Mouse (Mus musculus) limb, embryonic 13.5 days (tissue): ENCODE data around the gene Olfr1414. TPM values are rescaled to one million over a fixed set of nuclear protein-coding genes. Genes with fewer than 3 reads are reported as not detected.
"Not testable (repeated sequence)": the region's sequence is repeated elsewhere in the genome, so short reads cannot be mapped to it uniquely, and the experiment has no call there.

Experiments used
- ATAC-seq: fragments of 200-750 bp; cut with Nextera tagmentation; 2 replicates; pipeline ENCODE4 v1.8.0; 2017; ENCODE audit warnings: low read depth, moderate number of reproducible peaks, moderate TSS enrichment; ENCODE audit not compliant: low FRiP score
- H3K27ac ChIP-seq: fragments of 300-500 bp; sonication (generic); 2 replicates; pipeline ENCODE4 v1.5.1; 2015; ENCODE audit warnings: inconsistent platforms, mild to moderate bottlenecking, moderate library complexity
- H3K27me3 ChIP-seq: fragments of 300-500 bp; sonication (generic); 2 replicates; pipeline ENCODE4 v1.6.1; 2015; ENCODE audit warnings: mild to moderate bottlenecking, inconsistent platforms
- H3K36me3 ChIP-seq: fragments of 300-500 bp; sonication (generic); 2 replicates; pipeline ENCODE4 v1.6.1; 2015; ENCODE audit warnings: inconsistent platforms, mild to moderate bottlenecking, moderate library complexity
- H3K4me1 ChIP-seq: fragments of 300-500 bp; sonication (generic); 2 replicates; pipeline ENCODE4 v1.6.1; 2015; ENCODE audit warnings: inconsistent platforms
- H3K4me2 ChIP-seq: fragments of 300-500 bp; sonication (generic); replicated peaks from 2 replicates; pipeline ENCODE4 v1.6.1; 2015; ENCODE audit warnings: inconsistent platforms, mild to moderate bottlenecking, moderate library complexity
- H3K4me3 ChIP-seq: fragments of 300-500 bp; sonication (generic); 2 replicates; pipeline ENCODE4 v1.5.1; 2015; ENCODE audit warnings: moderate library complexity, mild to moderate bottlenecking, inconsistent platforms
- H3K9ac ChIP-seq: fragments of 300-500 bp; sonication (generic); 2 replicates; pipeline ENCODE4 v1.6.1; 2015; ENCODE audit warnings: mild to moderate bottlenecking, inconsistent platforms
- H3K9me3 ChIP-seq: fragments of 300-500 bp; sonication (generic); 2 replicates; pipeline ENCODE4 v1.6.1; 2016; ENCODE audit warnings: inconsistent platforms
- WGBS: fragments of 180-500 bp; shearing (Covaris S2); methylation state at CpG from one replicate; pipeline ENCODE4 v1.1.7; 2015; 5-methylcytosine and 5-hydroxymethylcytosine counted together
- polyA plus RNA-seq: library from polyadenylated mRNA; unstranded; fragments of >200 nt; fragmentation: Nextera tagmentation; extraction: Ambion mirVana; gene quantifications from 2 replicates; pipeline ENCODE4 v1.2.1, GENCODE M21; 2015

Gene Olfr1414
- not detected in 2 replicates for polyA plus RNA-seq

DNA sequence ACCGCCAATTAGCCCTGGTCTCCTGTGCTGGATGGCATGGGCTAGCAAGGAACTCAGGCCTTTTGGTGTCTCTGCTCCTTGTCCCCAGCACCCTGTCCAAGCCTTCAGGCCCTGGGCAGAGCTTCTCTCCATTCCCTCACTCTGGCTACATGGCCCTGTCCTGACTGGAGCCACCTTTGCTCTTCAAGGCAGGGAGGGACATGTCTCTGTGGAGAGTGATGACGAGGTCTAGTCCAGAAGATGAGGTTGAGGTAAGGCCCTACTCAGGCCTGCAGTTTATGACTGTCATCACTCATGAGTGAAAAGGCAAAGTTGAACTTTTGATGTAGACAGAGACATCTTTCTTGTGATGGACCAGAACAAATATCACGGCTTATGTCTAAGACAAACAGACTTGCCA, at the start of gene Olfr1414:
Gene Olfr1414 (minus strand): TSS at position 101 of the 400 bp plus-strand sequence.
- ATAC-seq: no peak
- no peaks in the 10 kb centered on the region for H3K9me3 ChIP-seq
- no peaks in the 10 kb centered on the region for H3K4me1 ChIP-seq
- no peaks in the 10 kb centered on the region for H3K36me3 ChIP-seq
- H3K4me3 ChIP-seq: no peak within 1 kb of the TSS
- no peak within 1 kb of the TSS for H3K4me2 ChIP-seq
- H3K27ac ChIP-seq: no peak within 1 kb of the TSS
- H3K9ac ChIP-seq: no peak within 1 kb of the TSS
- H3K27me3 ChIP-seq: 0 out of 2 replicates have a peak, but pooled peaks cover 8% of the 10 kb centered on the region
- WGBS: 81% methylated on average over 3 of the region's 3 CpGs

GRCm38 (mm10) chr1:92545929-92546328, 27.5 kb upstream of the Olfr1414 start:
- Histone ChIP-seq H3K27me3 (peaks cover 3% of the 10 kb centered on the region; the same call in 1 of the 2 replicates), H3K9me3 (no peaks in the 10 kb centered on the region), H3K36me3 (no peaks in the 10 kb centered on the region), H3K4me1 (no peaks in the 10 kb centered on the region), H3K27ac (no peak overlapping the region), H3K9ac (no peak overlapping the region), H3K4me2 (no peak overlapping the region), H3K4me3 (no peak overlapping the region)
- 80% methylated on average over 2 of the region's 2 CpGs for WGBS
- no peak for ATAC-seq

DNA sequence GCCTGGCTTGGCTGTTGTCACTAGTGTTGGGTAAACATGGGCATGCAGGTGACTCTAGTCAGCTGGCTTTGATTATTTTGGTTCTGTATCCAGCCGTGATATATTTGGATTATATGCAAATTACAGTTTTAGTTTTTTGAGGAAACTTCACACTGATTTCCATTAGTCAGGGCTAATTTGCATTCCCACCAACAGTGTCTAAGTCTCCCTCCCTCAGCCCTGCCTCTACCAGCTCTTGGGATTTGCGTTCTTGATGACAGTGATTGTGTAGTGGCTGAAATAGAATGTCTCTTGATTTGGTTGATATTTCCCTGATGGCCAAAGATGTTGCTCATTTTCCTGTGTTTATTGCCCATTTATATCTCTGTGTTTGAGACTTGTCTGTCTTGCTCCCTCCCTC, 20.6 kb upstream of the Olfr1414 start:
- no peaks in the 10 kb centered on the region for H3K9me3 ChIP-seq
- H3K27ac ChIP-seq: no peak overlapping the region
- no peak overlapping the region for H3K4me2 ChIP-seq
- ATAC-seq: no peak
- H3K27me3 ChIP-seq: no peaks in the 10 kb centered on the region
- no peaks in the 10 kb centered on the region for H3K4me1 ChIP-seq
- 35% methylated on average over 2 of the region's 2 CpGs for WGBS
- no peak overlapping the region for H3K9ac ChIP-seq
- no peak overlapping the region for H3K4me3 ChIP-seq
- no peaks in the 10 kb centered on the region for H3K36me3 ChIP-seq

- no peak for ATAC-seq
- Histone ChIP-seq H3K36me3 (no peaks in the 10 kb centered on the region), H3K9me3 (no peaks in the 10 kb centered on the region), H3K27me3 (no peaks in the 10 kb centered on the region), H3K27ac (no peak overlapping the region), H3K4me1 (no peaks in the 10 kb centered on the region), H3K4me3 (no peak overlapping the region), H3K4me2 (no peak overlapping the region), H3K9ac (no peak overlapping the region)
- 38% methylated on average over 5 of the region's 5 CpGs for WGBS
Observed at GRCm38 (mm10) chr1:92536972-92537371, 18.5 kb upstream of the Olfr1414 start.

GRCm38 (mm10) chr1:92523764-92524163, 5.3 kb upstream of the Olfr1414 start:
- ATAC-seq: no peak
- Histone ChIP-seq H3K9ac (no peak overlapping the region), H3K4me1 (no peaks in the 10 kb centered on the region), H3K4me2 (no peak overlapping the region), H3K27ac (no peak overlapping the region), H3K4me3 (no peak overlapping the region), H3K36me3 (no peaks in the 10 kb centered on the region), H3K27me3 (0 out of 2 replicates have a peak, but pooled peaks cover 4% of the 10 kb centered on the region), H3K9me3 (no peaks in the 10 kb centered on the region)
- 82% methylated on average over 3 of the region's 3 CpGs for WGBS

- no peak overlapping the region for H3K27ac ChIP-seq
- H3K4me2 ChIP-seq: no peak overlapping the region
- 20% methylated on average over 10 of the region's 10 CpGs for WGBS
- H3K27me3 ChIP-seq: 0 out of 2 replicates have a peak, but pooled peaks cover 8% of the 10 kb centered on the region
- no peaks in the 10 kb centered on the region for H3K9me3 ChIP-seq
- no peak for ATAC-seq
- H3K9ac ChIP-seq: no peak overlapping the region
- H3K36me3 ChIP-seq: no peaks in the 10 kb centered on the region
- no peak overlapping the region for H3K4me3 ChIP-seq
- H3K4me1 ChIP-seq: no peaks in the 10 kb centered on the region
Observed at GRCm38 (mm10) chr1:92521376-92521775, 2.9 kb upstream of the Olfr1414 start.

GRCm38 (mm10) chr1:92519046-92519445, 585 bp upstream of the Olfr1414 start:
- WGBS: 85% methylated on average over 6 of the region's 6 CpGs
- H3K4me3 ChIP-seq: no peak overlapping the region
- no peak overlapping the region for H3K9ac ChIP-seq
- no peak overlapping the region for H3K4me2 ChIP-seq
- no peaks in the 10 kb centered on the region for H3K9me3 ChIP-seq
- no peak for ATAC-seq
- H3K4me1 ChIP-seq: no peaks in the 10 kb centered on the region
- H3K27ac ChIP-seq: no peak overlapping the region
- H3K27me3 ChIP-seq: 0 out of 2 replicates have a peak, but pooled peaks cover 8% of the 10 kb centered on the region
- no peaks in the 10 kb centered on the region for H3K36me3 ChIP-seq

DNA sequence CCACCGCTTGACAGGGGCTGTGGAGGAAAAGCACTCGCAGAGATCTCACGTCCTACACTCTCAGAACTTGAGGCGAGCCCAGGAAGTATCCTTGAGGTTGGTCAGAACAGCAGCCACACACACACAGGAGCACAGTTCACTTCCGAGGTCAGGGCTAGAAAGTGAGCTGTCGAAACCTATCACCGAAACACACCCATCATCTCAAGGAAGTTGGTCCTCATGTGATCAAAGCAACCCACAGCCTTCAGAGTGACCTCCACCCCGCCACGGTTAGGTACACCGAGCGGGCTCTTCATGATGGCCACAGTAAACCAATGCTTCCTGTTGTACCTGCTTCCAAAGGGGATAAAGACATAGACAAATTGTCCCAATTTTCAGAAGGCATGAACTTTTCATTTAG, 3.1 kb downstream of the Olfr1414 start:
- H3K4me2 ChIP-seq: no peak overlapping the region
- no peaks in the 10 kb centered on the region for H3K4me1 ChIP-seq
- H3K36me3 ChIP-seq: no peaks in the 10 kb centered on the region
- 79% methylated on average over 11 of the region's 11 CpGs for WGBS
- 0 out of 2 replicates have a peak, but pooled peaks cover 8% of the 10 kb centered on the region for H3K27me3 ChIP-seq
- no peak for ATAC-seq
- no peak overlapping the region for H3K4me3 ChIP-seq
- no peak overlapping the region for H3K27ac ChIP-seq
- no peaks in the 10 kb centered on the region for H3K9me3 ChIP-seq
- no peak overlapping the region for H3K9ac ChIP-seq

DNA sequence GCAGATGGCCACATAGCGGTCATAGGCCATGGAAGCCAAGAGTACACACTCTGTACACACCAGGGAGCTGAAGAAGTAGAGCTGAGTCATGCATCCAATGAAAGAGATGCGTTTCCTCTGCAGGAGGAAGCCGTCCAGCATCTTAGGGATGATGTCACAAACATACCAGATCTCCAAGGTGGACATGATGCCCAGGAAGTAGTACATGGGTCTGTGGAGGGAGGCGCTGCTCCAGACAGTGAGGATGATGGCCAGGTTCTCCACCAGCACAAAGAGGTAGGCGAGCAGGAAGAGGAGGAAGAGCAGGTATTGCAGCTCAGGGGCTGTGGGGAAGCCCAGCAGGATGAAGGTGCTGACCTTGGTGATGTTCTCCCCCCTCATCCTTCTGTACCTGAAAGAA, 6.8 kb downstream of the Olfr1414 start:
- H3K4me3 ChIP-seq, H3K27ac ChIP-seq, H3K9ac ChIP-seq, H3K9me3 ChIP-seq, H3K36me3 ChIP-seq, H3K4me1 ChIP-seq, H3K4me2 ChIP-seq, H3K27me3 ChIP-seq, ATAC-seq: not testable (repeated sequence)
- 82% methylated on average over 5 of the region's 5 CpGs for WGBS

- WGBS: 76% methylated on average over 2 of the region's 2 CpGs
- no peak for ATAC-seq
- Histone ChIP-seq H3K27me3 (no peaks in the 10 kb centered on the region), H3K4me3 (no peak within 1 kb of the TSS), H3K9ac (no peak within 1 kb of the TSS), H3K9me3 (no peaks in the 10 kb centered on the region), H3K4me2 (no peak within 1 kb of the TSS), H3K36me3 (no peaks in the 10 kb centered on the region), H3K27ac (no peak within 1 kb of the TSS), H3K4me1 (no peaks in the 10 kb centered on the region)
Observed at GRCm38 (mm10) chr1:92496001-92496400, 22.5 kb downstream of the Olfr1414 start, which contains the start of gene Olfr1415. Gene Olfr1415 (minus strand): TSS chr1:92496101.

GRCm38 (mm10) chr1:92485013-92485412, 33.4 kb downstream of the Olfr1414 start, which contains the start of gene Olfr1416:
Gene Olfr1416 (minus strand): TSS chr1:92485113.
- H3K4me1 ChIP-seq: no peaks in the 10 kb centered on the region
- H3K4me2 ChIP-seq: no peak within 1 kb of the TSS
- H3K36me3 ChIP-seq: no peaks in the 10 kb centered on the region
- ATAC-seq: no peak
- peaks cover 9% of the 10 kb centered on the region; the same call in 1 of the 2 replicates for H3K9me3 ChIP-seq
- 0 out of 2 replicates have a peak, but pooled peaks cover 7% of the 10 kb centered on the region for H3K27me3 ChIP-seq
- H3K4me3 ChIP-seq: no peak within 1 kb of the TSS
- H3K27ac ChIP-seq: no peak within 1 kb of the TSS
- H3K9ac ChIP-seq: no peak within 1 kb of the TSS

- H3K4me1 ChIP-seq: peaks cover 14% of the 10 kb centered on the region
- peak overlapping the region; percentile 77 for H3K4me3 ChIP-seq
- no peak; the same call in none of the 2 replicates for ATAC-seq
- H3K27ac ChIP-seq: peak overlapping the region; percentile 23; the same call in 1 of the 2 replicates
- peaks cover 21% of the 10 kb centered on the region for H3K36me3 ChIP-seq
- 2% methylated on average over 10 of the region's 10 CpGs for WGBS
- peak overlapping the region; percentile 91 for H3K4me2 ChIP-seq
- no peaks in the 10 kb centered on the region for H3K9me3 ChIP-seq
- peaks cover 4% of the 10 kb centered on the region for H3K27me3 ChIP-seq
- peak overlapping the region; percentile 68 for H3K9ac ChIP-seq
Observed at GRCm38 (mm10) chr1:92474066-92474578, 44.3 kb downstream of the Olfr1414 start.
